Mouse (Mus musculus): ENCODE results near the gene Gpr160.

The Gpr160 gene

DNA sequence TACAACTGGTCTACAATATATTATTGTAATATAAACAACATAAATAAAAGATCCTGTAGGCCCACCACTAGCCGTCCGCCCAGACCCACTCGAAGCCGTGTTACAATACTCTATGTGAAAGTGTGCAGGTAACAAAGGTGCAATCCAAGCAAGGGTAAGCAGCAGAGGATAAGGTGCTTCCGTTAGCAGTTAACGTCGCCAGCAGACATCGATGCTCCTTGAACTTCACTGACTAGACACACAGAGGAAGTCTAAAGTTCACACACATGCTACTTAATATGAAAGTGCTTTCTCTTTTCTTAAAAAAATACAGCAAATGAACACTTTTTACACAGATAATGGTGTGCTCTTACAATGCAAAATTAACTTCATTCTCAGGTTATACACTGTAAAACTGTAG, 43.7 kb downstream of the Gpr160 start:
- no peak for DNase-seq (ENCODE audit: low spot score in 2 of 2)

DNA sequence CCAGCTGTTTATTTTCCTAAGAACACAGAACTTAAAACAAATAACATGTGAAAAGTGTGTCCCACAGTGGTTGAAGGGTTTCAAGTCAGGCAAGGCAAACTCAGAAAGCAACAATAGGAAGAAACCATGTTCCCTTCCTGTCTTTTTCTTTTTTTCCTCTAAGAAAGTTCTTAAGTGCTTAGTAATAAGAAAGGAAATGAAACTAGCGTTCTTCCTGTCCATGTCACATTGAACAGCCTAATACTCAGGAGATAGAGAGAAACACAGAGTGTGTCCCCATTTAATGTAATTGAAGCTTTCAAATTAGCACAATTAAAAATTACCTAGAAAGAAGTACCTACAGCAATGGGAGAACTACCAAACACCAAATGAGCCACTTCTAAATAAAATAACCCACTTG, 48.9 kb downstream of the Gpr160 start:
- no peak for DNase-seq (ENCODE audit: low spot score in 2 of 2)

DNA sequence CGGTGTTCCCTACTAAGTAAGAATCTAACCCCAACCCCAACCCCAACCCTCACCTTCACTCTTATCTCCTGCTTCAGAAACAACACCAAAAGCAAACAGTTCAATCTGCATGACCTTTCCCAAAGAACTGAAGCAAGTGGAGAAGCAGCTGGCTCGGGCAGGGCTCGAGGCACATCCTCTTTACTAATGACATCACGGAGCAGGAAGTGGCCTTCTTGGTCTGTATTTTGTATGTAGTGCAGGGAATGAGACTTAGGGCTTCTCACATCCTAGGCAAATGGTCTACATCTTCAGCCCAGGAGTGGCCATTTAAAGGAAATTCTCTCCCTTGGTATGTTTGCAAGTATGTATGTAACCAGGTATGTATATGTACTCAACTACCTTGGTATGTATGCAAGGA, 61.4 kb downstream of the Gpr160 start:
- DNase-seq (ENCODE audit: low spot score in 2 of 2), result no peak

DNA sequence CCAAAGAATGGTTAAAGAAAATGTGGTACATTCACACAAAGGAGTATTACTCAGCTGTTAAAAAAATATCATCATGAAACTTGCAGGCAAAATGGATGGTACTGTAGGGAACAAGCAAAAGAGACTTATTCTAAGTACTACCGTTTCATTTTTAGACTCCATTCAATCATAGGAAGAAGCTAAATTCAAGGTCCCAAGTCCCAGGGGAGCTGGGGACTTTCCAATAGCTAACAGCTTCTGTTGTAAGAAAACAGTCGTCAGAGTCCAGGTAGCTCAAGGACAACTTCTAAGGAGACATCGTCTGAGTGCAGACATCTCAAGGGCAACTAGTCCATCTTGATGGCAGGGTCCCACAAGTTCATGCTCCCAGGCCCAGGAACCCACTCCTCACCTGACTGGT, 71.9 kb downstream of the Gpr160 start:
- DNase-seq (ENCODE audit: low spot score in 2 of 2), result no peak

DNA sequence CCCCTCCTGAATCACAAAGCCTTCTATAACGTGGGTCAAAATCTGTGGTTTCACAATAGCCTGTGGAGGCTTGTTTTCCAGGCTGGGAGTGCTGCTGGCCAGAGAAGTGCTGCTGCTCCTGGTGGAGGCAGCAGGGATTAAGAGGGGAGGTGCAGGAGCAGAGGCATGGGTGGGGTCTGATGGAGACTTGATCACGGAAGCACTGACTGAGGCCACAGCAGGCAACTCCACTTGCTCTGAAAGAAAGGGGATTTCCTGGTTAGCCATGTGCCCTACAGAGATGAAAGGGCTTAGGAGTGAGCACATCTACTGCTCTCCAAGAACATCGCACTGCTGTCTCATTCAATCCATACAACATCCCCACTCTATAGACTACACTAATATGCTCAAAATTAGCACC, 74.1 kb downstream of the Gpr160 start:
- no peak for DNase-seq (ENCODE audit: low spot score in 2 of 2)

DNA sequence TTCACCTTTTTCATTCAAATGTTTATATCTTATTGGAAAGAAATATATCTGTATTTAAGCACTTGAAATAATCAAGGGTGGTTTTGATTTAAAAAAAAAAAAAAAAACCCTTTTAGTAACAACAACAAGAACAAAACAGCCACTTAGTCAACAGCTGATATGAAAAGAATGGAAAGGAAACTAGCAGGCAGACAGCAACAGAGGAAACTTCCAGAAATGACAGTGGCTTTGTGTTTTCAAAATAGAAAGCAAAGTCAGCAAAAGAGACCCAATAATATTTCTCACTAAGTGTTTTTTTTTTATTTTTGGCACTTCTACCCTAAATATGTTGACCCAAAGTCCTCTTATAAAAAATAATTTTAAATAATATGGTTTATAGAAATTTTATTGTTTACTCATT, 78.6 kb downstream of the Gpr160 start:
- no peak for DNase-seq (ENCODE audit: low spot score in 2 of 2)

All from frontal cortex, postnatal 36 days (tissue).